ENCODE assay signal across 8 mouse cellular contexts in genomic region chr6:55177060-55177732, GRCm38 (mm10). TPM values are rescaled to one million over a fixed set of nuclear protein-coding genes. Genes with fewer than 3 reads are reported as not detected.
DNase-seq lines count a peak whose midpoint lies in the region; ATAC-seq and TF ChIP-seq lines count a peak whose summit lies in the region.

No protein-coding gene starts in this region.

- H3K36me3 ChIP-seq in forebrain, embryonic 11.5 days (ENCODE audit: control insufficient read depth, insufficient read depth, low read length) = no peaks in the 10 kb centered on the region
- no peaks in the 10 kb centered on the region for H3K36me3 ChIP-seq in forebrain, embryonic 10.5 days (replicated peaks)
- H3K36me3 ChIP-seq in liver, embryonic 11.5 days (ENCODE audit: control insufficient read depth, insufficient read depth, low read length) = no peaks in the 10 kb centered on the region

- no peak for TF ChIP-seq POLR2A in cortical plate, adult 2 months (IDR thresholded peaks at IDR 0.05; ENCODE audit: extremely low read depth, insufficient read depth, low read length)

- DNase-seq in forebrain, embryonic 11.5 days (ENCODE audit: low spot score) = peak; percentile 68
- no peak for DNase-seq in forebrain, embryonic 10.5 days (ENCODE audit: extremely low spot score, low spot score)
- DNase-seq in liver = peak; percentile 39
- DNase-seq in liver, embryonic 11.5 days (ENCODE audit: low spot score) = no peak
- DNase-seq in naive thymus-derived CD4-positive, alpha-beta T cell, adult 2 months (ENCODE audit: low read depth) = peak; percentile 26
- DNase-seq in urinary bladder, postnatal 4 days (ENCODE audit: low spot score in 2 of 2) = no peak
- DNase-seq in ovary, postnatal 10 days (ENCODE audit: low spot score) = no peak

- peak; percentile 30; the same call in 1 of the 2 replicates for TF ChIP-seq CTCF in cortical plate, adult 2 months (IDR thresholded peaks at IDR 0.05; ENCODE audit: extremely low read depth, insufficient read depth, low read length)

- no peaks in the 10 kb centered on the region for H3K27me3 ChIP-seq in forebrain, embryonic 11.5 days (ENCODE audit: control insufficient read depth, insufficient read depth, low read length)
- H3K27me3 ChIP-seq in forebrain, embryonic 10.5 days (ENCODE audit: poor library complexity, severe bottlenecking) = peaks cover 54% of the 10 kb centered on the region
- H3K27me3 ChIP-seq in liver, embryonic 11.5 days (replicated peaks; ENCODE audit: control insufficient read depth, insufficient read depth, low read length) = no peaks in the 10 kb centered on the region

- no peak overlapping the region for H3K4me2 ChIP-seq in forebrain, embryonic 11.5 days (ENCODE audit: low read depth, low read length, severe bottlenecking)
- no peak overlapping the region for H3K4me2 ChIP-seq in liver, embryonic 11.5 days

- H3K27ac ChIP-seq in forebrain, embryonic 11.5 days (ENCODE audit: low read depth, low read length) = no peak overlapping the region
- no peak overlapping the region for H3K27ac ChIP-seq in forebrain, embryonic 10.5 days
- no peak overlapping the region for H3K27ac ChIP-seq in liver, embryonic 11.5 days (ENCODE audit: low read depth, low read length)
- no peak overlapping the region for H3K27ac ChIP-seq in cortical plate, adult 2 months (ENCODE audit: insufficient read depth, low read length)

- H3K9ac ChIP-seq in forebrain, embryonic 11.5 days (ENCODE audit: low read length) = no peak overlapping the region
- no peak overlapping the region for H3K9ac ChIP-seq in liver, embryonic 11.5 days (ENCODE audit: low read depth, low read length)

- ATAC-seq in forebrain, embryonic 11.5 days (replicated peaks; ENCODE audit: low FRiP score) = no peak
- no peak for ATAC-seq in liver, embryonic 11.5 days (replicated peaks; ENCODE audit: low FRiP score)

- no peak overlapping the region for H3K4me3 ChIP-seq in forebrain, embryonic 11.5 days (ENCODE audit: low read depth, low read length)
- no peak overlapping the region for H3K4me3 ChIP-seq in forebrain, embryonic 10.5 days
- H3K4me3 ChIP-seq in liver, embryonic 11.5 days (ENCODE audit: low read depth, low read length) = no peak overlapping the region
- H3K4me3 ChIP-seq in cortical plate, adult 2 months (ENCODE audit: insufficient read depth, low read length) = no peak overlapping the region

- WGBS in forebrain, embryonic 11.5 days = 62% methylated on average over 12 of the region's 12 CpGs
- WGBS in forebrain, embryonic 10.5 days = 61% methylated on average over 12 of the region's 12 CpGs
- WGBS in liver, embryonic 11.5 days = 38% methylated on average over 12 of the region's 12 CpGs

- peaks cover 7% of the 10 kb centered on the region for H3K4me1 ChIP-seq in forebrain, embryonic 11.5 days (replicated peaks; ENCODE audit: control insufficient read depth, insufficient read depth, low read length)
- peaks cover 37% of the 10 kb centered on the region for H3K4me1 ChIP-seq in forebrain, embryonic 10.5 days
- H3K4me1 ChIP-seq in liver, embryonic 11.5 days (replicated peaks; ENCODE audit: control insufficient read depth, insufficient read depth, low read length) = no peaks in the 10 kb centered on the region; the same call in none of the 2 replicates
- no peaks in the 10 kb centered on the region for H3K4me1 ChIP-seq in cortical plate, adult 2 months (ENCODE audit: control insufficient read depth, insufficient read depth, low read length)

- no peaks in the 10 kb centered on the region for H3K9me3 ChIP-seq in forebrain, embryonic 11.5 days (ENCODE audit: control insufficient read depth, low read length)
- H3K9me3 ChIP-seq in forebrain, embryonic 10.5 days = no peaks in the 10 kb centered on the region
- H3K9me3 ChIP-seq in liver, embryonic 11.5 days (ENCODE audit: control insufficient read depth, low read length) = no peaks in the 10 kb centered on the region

RNA-seq across cellular contexts. Expression of gene Inmt, which starts 2.4 kb away (rescaled TPM):
- polyA plus RNA-seq in forebrain, embryonic 11.5 days (2014; fragmentation: Nextera tagmentation; extraction: Ambion mirVana) = 0.76 and 1.2 TPM in 2 replicates
- polyA plus RNA-seq in forebrain, embryonic 10.5 days (2016; fragmentation: Nextera tagmentation; extraction: Ambion mirVana) = 8.3 and 11.8 TPM in 2 replicates
- polyA plus RNA-seq in liver, embryonic 11.5 days (2014; fragmentation: Nextera tagmentation; extraction: Ambion mirVana) = 0.58 and 1.0 TPM in 2 replicates
- 3.5 TPM in 2 replicates for polyA plus RNA-seq in cortical plate, adult 2 months (2012; rRNA removed)

RNA-seq across cellular contexts. Expression of gene Mindy4, which starts 26.0 kb away (rescaled TPM):
- polyA plus RNA-seq in forebrain, embryonic 11.5 days (2014; fragmentation: Nextera tagmentation; extraction: Ambion mirVana) = 22.5 and 23.2 TPM in 2 replicates
- polyA plus RNA-seq in forebrain, embryonic 10.5 days (2016; fragmentation: Nextera tagmentation; extraction: Ambion mirVana) = 24.8 and 27.4 TPM in 2 replicates
- 5.6 and 6.9 TPM in 2 replicates for polyA plus RNA-seq in liver, embryonic 11.5 days (2014; fragmentation: Nextera tagmentation; extraction: Ambion mirVana)
- 7.2 and 9.9 TPM in 2 replicates for polyA plus RNA-seq in cortical plate, adult 2 months (2012; rRNA removed)

RNA-seq across cellular contexts. Expression of gene Crhr2, which starts 44.4 kb away (rescaled TPM):
- 0.08 and 0.09 TPM in 2 replicates for polyA plus RNA-seq in forebrain, embryonic 11.5 days (2014; fragmentation: Nextera tagmentation; extraction: Ambion mirVana)
- 0.31 and 0.38 TPM in 2 replicates for polyA plus RNA-seq in forebrain, embryonic 10.5 days (2016; fragmentation: Nextera tagmentation; extraction: Ambion mirVana)
- 0.95 and 1.0 TPM in 2 replicates for polyA plus RNA-seq in liver, embryonic 11.5 days (2014; fragmentation: Nextera tagmentation; extraction: Ambion mirVana)
- polyA plus RNA-seq in cortical plate, adult 2 months (2012; rRNA removed) = 2.0 and 2.3 TPM in 2 replicates

Comparison
In these comparisons a context has a peak if more than half of its experiments do, and no peak if none do; other contexts are left out.
1. DNase-seq: peak in forebrain, embryonic 11.5 days (single experiment), liver (single experiment) and naive thymus-derived CD4-positive, alpha-beta T cell, adult 2 months (single experiment); none in forebrain, embryonic 10.5 days (single experiment), liver, embryonic 11.5 days (single experiment), urinary bladder, postnatal 4 days (0 of 2) and ovary, postnatal 10 days (single experiment).